Mouse (Mus musculus): ENCODE measurements around the gene Rora.
A peak's percentile ranks its signal among the peaks of the same experiment; 100 is the strongest.

Rora gene

GRCm38 (mm10) chr9:69272884-69273283, 619.3 kb downstream of the Rora start:
- DNase-seq (ENCODE audit: low read depth in 1 of 2, low spot score in 2 of 2) = no peak

- no peak for DNase-seq (ENCODE audit: low read depth in 1 of 2, low spot score in 2 of 2)
Measured at GRCm38 (mm10) chr9:69274766-69275485, 621.3 kb downstream of the Rora start.

DNA sequence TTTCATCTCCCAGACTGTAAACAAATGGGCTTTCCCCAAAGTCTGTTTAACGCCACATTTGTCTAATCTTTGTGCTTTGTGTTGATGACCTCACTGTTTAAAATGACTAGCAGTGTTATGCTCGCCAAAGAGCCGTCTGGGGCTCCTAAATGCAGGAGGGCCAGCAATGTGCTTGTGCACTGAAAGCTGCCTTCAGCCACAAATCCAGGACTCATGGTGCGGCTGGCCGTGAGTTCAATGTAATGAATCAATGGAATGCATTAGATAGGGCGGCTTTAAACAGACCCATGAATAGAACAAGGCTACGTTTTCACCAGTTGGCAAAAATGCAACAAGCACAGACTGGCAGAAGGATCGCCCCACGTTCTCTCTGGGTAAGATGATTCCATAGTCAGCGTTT, 623.7 kb downstream of the Rora start:
- no peak for DNase-seq (ENCODE audit: low read depth in 1 of 2, low spot score in 2 of 2)

GRCm38 (mm10) chr9:69285011-69285410, 631.4 kb downstream of the Rora start:
- DNase-seq (ENCODE audit: low read depth in 1 of 2, low spot score in 2 of 2) = no peak

DNA sequence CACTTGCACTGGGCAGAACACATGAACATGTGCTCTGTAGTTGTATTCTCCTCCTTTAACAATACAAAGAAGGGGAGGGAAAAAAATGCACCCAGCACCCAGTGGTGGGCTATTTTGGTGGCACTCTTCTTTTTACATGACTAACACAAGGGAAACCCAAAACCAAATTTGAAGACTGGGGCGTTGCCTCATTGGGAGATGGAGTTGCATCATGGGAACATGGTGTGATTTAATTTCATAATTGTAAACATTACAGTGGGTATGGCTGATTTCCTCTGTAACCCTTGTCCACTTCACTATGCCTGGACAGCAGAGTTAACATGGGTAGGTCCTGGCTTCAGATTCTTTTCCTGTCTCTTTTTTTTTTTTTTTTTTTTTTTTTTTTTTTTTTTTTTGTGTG, 634.5 kb downstream of the Rora start:
- DNase-seq (ENCODE audit: low read depth in 1 of 2, low spot score in 2 of 2) = no peak

GRCm38 (mm10) chr9:69288586-69288985, 635.0 kb downstream of the Rora start:
- DNase-seq (ENCODE audit: low read depth in 1 of 2, low spot score in 2 of 2) = no peak

GRCm38 (mm10) chr9:69289056-69290017, 635.8 kb downstream of the Rora start:
- peak in 1 of 2 experiments; percentile 62 for DNase-seq (ENCODE audit: low read depth in 1 of 2, low spot score in 2 of 2)

DNA sequence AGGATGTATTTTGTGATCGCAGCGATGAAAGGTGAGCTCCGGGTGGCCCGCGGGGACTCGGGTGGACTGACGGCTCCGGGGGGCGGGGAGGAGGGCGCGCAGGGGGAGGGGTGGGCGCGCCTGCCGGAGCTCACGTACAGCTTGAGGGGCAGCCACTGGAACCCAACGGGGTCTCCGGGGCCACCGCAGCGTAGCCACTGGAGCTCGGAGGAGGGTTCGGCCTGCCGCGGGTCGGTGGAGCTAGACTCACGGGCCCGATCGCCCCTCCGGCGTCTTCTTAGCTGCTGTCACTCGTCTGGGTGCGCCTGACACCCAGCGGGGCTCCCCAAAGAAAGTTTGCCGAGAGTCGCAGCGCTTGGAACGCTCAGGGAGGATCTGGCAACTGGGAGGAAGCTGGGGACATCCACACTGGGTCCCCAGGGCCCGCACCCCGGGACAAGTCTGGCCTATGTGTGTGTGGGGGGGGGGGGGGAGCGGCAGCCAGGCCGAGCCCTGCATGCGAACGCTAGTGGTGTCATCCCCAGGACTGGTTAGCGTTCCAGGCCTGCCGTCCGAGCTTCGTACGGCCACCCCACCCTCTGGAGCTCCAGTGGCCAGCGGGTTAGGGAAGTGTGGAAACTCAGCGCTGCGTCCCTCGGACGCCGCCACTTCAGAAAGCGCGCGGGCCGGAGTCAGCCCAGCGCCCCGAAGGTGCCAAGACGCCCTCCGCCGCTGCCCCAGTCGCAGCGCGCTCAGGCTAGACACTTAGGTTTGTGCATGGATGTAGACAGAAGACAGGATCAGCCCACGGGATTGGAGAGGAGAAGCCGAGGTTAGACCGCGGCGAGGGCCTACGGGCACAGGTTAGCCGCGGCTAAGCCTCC, 636.7 kb downstream of the Rora start:
- DNase-seq (ENCODE audit: low read depth in 1 of 2, low spot score in 2 of 2) = peak in 1 of 2 experiments; percentile 12

GRCm38 (mm10) chr9:69290881-69291450, 637.4 kb downstream of the Rora start:
- no peak for DNase-seq (ENCODE audit: low read depth in 1 of 2, low spot score in 2 of 2)

- no peak for DNase-seq (ENCODE audit: low read depth in 1 of 2, low spot score in 2 of 2)
Measured at GRCm38 (mm10) chr9:69291451-69291850, 637.9 kb downstream of the Rora start.

DNA sequence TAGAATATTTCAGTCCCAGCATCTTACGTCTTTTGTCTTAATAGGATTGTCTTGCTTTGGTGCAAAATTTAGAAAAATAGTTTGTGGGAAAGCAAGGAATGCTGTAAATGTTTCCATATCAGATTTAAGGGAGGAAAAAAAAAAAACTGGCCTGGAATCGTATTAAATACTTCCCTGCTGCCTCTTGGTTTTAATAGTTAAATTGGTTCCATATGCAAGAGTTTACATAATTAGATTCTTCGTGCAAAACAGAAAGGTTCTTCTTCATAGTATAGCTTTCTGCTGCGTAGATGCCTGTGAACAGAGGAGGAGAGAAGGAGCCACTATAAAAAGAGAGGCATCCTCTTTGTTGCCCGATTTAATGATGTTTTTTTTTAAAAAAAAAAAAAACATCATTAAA, 638.8 kb downstream of the Rora start:
- DNase-seq (ENCODE audit: low read depth in 1 of 2, low spot score in 2 of 2) = no peak

DNA sequence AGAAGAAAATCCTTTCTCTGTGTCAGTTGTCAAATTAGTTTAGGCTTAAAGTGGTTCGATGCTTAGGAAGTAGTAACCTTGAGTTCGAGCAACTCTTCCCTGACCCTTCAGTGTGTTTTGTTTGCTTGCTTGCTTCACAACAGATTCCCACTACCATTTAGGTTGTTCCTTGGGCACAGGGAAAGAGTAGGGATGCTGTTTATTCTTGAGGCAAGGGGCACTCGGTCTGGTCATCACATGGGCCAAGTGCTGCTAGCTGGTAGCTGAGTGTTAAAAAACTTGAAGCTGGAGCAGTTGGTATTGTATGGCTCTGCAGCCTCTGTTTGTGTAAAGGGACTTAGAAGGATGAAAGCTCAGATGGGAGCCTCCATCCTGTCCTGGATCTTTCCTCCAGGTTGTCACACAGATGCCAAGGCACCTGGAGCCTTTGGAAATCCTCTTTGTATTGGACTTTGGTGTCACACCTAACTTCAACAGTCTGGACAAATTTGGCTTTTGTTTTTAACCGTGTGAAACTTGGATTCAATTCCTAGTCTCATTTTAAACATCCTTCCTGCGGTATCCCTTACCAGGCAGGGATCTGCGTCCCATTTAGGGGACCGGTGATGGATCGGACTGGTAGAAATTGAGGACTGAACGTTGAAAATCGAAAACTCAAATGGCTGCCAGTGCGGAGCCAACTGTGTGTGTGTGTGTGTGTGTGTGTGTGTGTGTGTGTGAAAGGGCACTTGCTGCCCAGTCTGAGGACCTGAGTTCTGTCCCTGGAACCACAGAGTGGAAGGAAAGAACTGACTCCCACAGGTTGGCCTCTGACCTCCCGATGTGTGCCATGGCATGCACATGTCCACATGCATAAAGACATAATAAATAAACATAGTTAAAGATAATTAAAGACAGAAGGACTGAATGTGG, 639.4 kb downstream of the Rora start:
- DNase-seq (ENCODE audit: low read depth in 1 of 2, low spot score in 2 of 2) = no peak

- DNase-seq (ENCODE audit: low read depth in 1 of 2, low spot score in 2 of 2) = no peak
Measured at GRCm38 (mm10) chr9:69293688-69294074, 640.1 kb downstream of the Rora start.

- no peak for DNase-seq (ENCODE audit: low read depth in 1 of 2, low spot score in 2 of 2)
Measured at GRCm38 (mm10) chr9:69294426-69294825, 640.8 kb downstream of the Rora start.

GRCm38 (mm10) chr9:69294856-69295255, 641.3 kb downstream of the Rora start:
- no peak for DNase-seq (ENCODE audit: low read depth in 1 of 2, low spot score in 2 of 2)

DNA sequence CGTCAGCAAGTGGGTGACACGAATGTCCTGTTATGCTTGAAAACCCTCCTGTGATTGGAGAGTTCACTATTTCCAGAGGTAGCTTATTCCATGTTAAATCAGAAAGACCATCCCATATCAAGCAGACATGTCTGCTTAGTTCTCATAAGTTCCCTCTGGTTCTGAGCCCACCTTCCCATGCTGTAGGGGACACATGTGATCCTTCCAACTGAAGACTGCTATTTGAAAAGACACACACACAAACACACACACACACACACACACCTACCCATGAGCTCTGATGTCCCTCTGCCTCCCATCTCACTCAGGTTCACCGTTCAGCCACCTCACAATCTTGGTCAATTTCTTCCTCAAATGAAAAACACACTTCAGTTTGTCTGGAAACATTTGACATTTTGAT, 642.2 kb downstream of the Rora start:
- DNase-seq (ENCODE audit: low read depth in 1 of 2, low spot score in 2 of 2) = no peak

GRCm38 (mm10) chr9:69296418-69296817, 642.8 kb downstream of the Rora start:
- no peak for DNase-seq (ENCODE audit: low read depth in 1 of 2, low spot score in 2 of 2)

- DNase-seq (ENCODE audit: low read depth in 1 of 2, low spot score in 2 of 2) = no peak
Measured at GRCm38 (mm10) chr9:69297766-69298375, 644.3 kb downstream of the Rora start.

GRCm38 (mm10) chr9:69298566-69299335, 645.2 kb downstream of the Rora start:
- no peak for DNase-seq (ENCODE audit: low read depth in 1 of 2, low spot score in 2 of 2)

All from monocyte, adult 2 months (primary cell).